Mouse (Mus musculus) lung, postnatal 0 days (tissue): Measurements from ENCODE around the gene C2.

Experiments
- CTCF ChIP-seq: IDR thresholded peaks from 2 replicates; pipeline ENCODE4 v1.5.1; 2016; ENCODE audit warnings: antibody characterized with exemption, mild to moderate bottlenecking
- EP300 ChIP-seq: IDR thresholded peaks from 2 replicates; pipeline ENCODE4 v1.6.1; 2016; ENCODE audit warnings: antibody characterized with exemption, mild to moderate bottlenecking, control low read depth

- TF ChIP-seq CTCF = no peak
- TF ChIP-seq EP300 = no peak
Observed at GRCm38 (mm10) chr17:34847192-34847591, 50.9 kb downstream of the C2 start.
